ENCODE assay signal across 32 mouse cellular contexts in genomic region chr3:86641796-86642195, GRCm38 (mm10).
"Had no signal": no experiment of that assay in that cellular context is flagged by ENCODE, and none has a peak within 500 bp of the region (broad histone marks: within the 10 kb centered on the region; RNA-seq: fewer than 3 reads in every experiment).

No protein-coding gene starts in this region.

- H3K4me1 ChIP-seq: limb, embryonic 10.5 days; limb, embryonic 12.5 days; limb, embryonic 13.5 days; limb, embryonic 15.5 days; liver, embryonic 12.5 days; liver, embryonic 13.5 days; liver, embryonic 15.5 days; lung, embryonic 15.5 days; megakaryocyte, embryonic 14.5 days; midbrain, embryonic 10.5 days; midbrain, embryonic 12.5 days; midbrain, embryonic 13.5 days; midbrain, embryonic 15.5 days; neural tube, embryonic 12.5 days had no signal

- H3K36me3 ChIP-seq: limb, embryonic 13.5 days; limb, embryonic 15.5 days; liver, embryonic 12.5 days; liver, embryonic 13.5 days; liver, embryonic 15.5 days; lung, embryonic 15.5 days; midbrain, embryonic 12.5 days; midbrain, embryonic 15.5 days; neural tube, embryonic 12.5 days had no signal

- H3K9me3 ChIP-seq: limb, embryonic 10.5 days; limb, embryonic 13.5 days; limb, embryonic 15.5 days; liver, embryonic 12.5 days; liver, embryonic 13.5 days; liver, embryonic 15.5 days; lung, embryonic 15.5 days; megakaryocyte, embryonic 14.5 days; midbrain, embryonic 10.5 days; midbrain, embryonic 12.5 days; midbrain, embryonic 13.5 days; midbrain, embryonic 15.5 days; neural tube, embryonic 12.5 days had no signal

- DNase-seq: left cerebral cortex, postnatal 4 days; liver; liver, embryonic 13.5 days; liver, postnatal 0 days; lung, adult 18-20 months; lung, adult 2 months; lung, embryonic 14.5 days; lung, postnatal 10 days; lung, postnatal 14 days; lung, postnatal 36 days; lung, postnatal 4 days; midbrain, embryonic 14.5 days had no signal

- H3K4me2 ChIP-seq: limb, embryonic 12.5 days; limb, embryonic 13.5 days; limb, embryonic 15.5 days; liver, embryonic 11.5 days; liver, embryonic 12.5 days; liver, embryonic 13.5 days; liver, embryonic 15.5 days; lung, embryonic 14.5 days; lung, embryonic 15.5 days; midbrain, embryonic 11.5 days; midbrain, embryonic 12.5 days; midbrain, embryonic 13.5 days; midbrain, embryonic 15.5 days; neural tube, embryonic 12.5 days had no signal

- H3K9ac ChIP-seq: limb, embryonic 12.5 days; limb, embryonic 13.5 days; limb, embryonic 15.5 days; liver, embryonic 12.5 days; liver, embryonic 13.5 days; liver, embryonic 14.5 days; liver, embryonic 15.5 days; liver, postnatal 0 days; lung, embryonic 14.5 days; lung, embryonic 15.5 days; midbrain, embryonic 12.5 days; midbrain, embryonic 13.5 days; midbrain, embryonic 15.5 days; neural tube, embryonic 12.5 days had no signal

- H3K27ac ChIP-seq: limb, embryonic 10.5 days; limb, embryonic 12.5 days; limb, embryonic 13.5 days; limb, embryonic 15.5 days; liver, embryonic 12.5 days; liver, embryonic 13.5 days; liver, embryonic 14.5 days; liver, embryonic 15.5 days; lung, embryonic 15.5 days; macrophage; midbrain, embryonic 10.5 days; midbrain, embryonic 12.5 days; midbrain, embryonic 13.5 days; midbrain, embryonic 15.5 days; neural tube, embryonic 12.5 days had no signal

- H3K27me3 ChIP-seq: limb, embryonic 12.5 days; limb, embryonic 13.5 days; limb, embryonic 15.5 days; liver, embryonic 12.5 days; liver, embryonic 13.5 days; liver, embryonic 15.5 days; lung, embryonic 15.5 days; megakaryocyte, embryonic 14.5 days; midbrain, embryonic 12.5 days; midbrain, embryonic 13.5 days; midbrain, embryonic 15.5 days; neural tube, embryonic 12.5 days had no signal

- H3K4me3 ChIP-seq: limb, embryonic 10.5 days; limb, embryonic 12.5 days; limb, embryonic 13.5 days; limb, embryonic 15.5 days; liver, embryonic 12.5 days; liver, embryonic 13.5 days; liver, embryonic 15.5 days; lung, embryonic 15.5 days; megakaryocyte, embryonic 14.5 days; midbrain, embryonic 10.5 days; midbrain, embryonic 12.5 days; midbrain, embryonic 13.5 days; midbrain, embryonic 15.5 days; myocyte; neural tube, embryonic 12.5 days had no signal

- ATAC-seq: liver, embryonic 12.5 days; liver, postnatal 0 days; lung, postnatal 0 days; midbrain, embryonic 13.5 days; midbrain, embryonic 15.5 days; midbrain, embryonic 16.5 days had no signal
